Mouse (Mus musculus): ENCODE measurements around the gene Rsf1. TPM values are rescaled to one million over a fixed set of nuclear protein-coding genes. Genes with fewer than 3 reads are reported as not detected.

The Rsf1 gene
- polyA plus RNA-seq, 1 experiment from 2014 or later: 14.5 TPM

- WGBS: 33% methylated on average over 8 of the region's 8 CpGs
- DNase-seq (ENCODE audit: low spot score): peak; percentile 51
These were observed 1.2 kb upstream of the Rsf1 start for GRCm38 (mm10) chr7:97578361-97579066.

GRCm38 (mm10) chr7:97579976-97580842, 520 bp downstream of the Rsf1 start:
- peak; percentile 42 for ATAC-seq (replicated peaks; ENCODE audit: low FRiP score)
- Histone ChIP-seq H3K27me3 (replicated peaks; ENCODE audit: control insufficient read depth, insufficient read depth, low read length) (no peaks in the 10 kb centered on the region), H3K4me2 (peak overlapping the region; percentile 92), H3K36me3 (ENCODE audit: control insufficient read depth, insufficient read depth, low read length) (no peaks in the 10 kb centered on the region), H3K9me3 (ENCODE audit: control insufficient read depth, low read length) (peaks cover 3% of the 10 kb centered on the region; the same call in 1 of the 2 replicates), H3K4me1 (replicated peaks; ENCODE audit: control insufficient read depth, insufficient read depth, low read length) (no peaks in the 10 kb centered on the region), H3K27ac (ENCODE audit: low read depth, low read length) (peak overlapping the region; percentile 99), H3K4me3 (ENCODE audit: low read depth, low read length) (peak overlapping the region; percentile 99), H3K9ac (ENCODE audit: low read depth, low read length) (peak overlapping the region; percentile 99)
- WGBS: under 1% methylated on average over 63 of the region's 65 CpGs
- peak; percentile 80 for DNase-seq (ENCODE audit: low spot score)

More at GRCm38 (mm10) chr7:97578361-97579066, 1.2 kb upstream of the Rsf1 start:
- H3K4me1 ChIP-seq (replicated peaks; ENCODE audit: control insufficient read depth, insufficient read depth, low read length): no peaks in the 10 kb centered on the region
- H3K4me2 ChIP-seq: peak overlapping the region; percentile 92
- H3K27ac ChIP-seq (ENCODE audit: low read depth, low read length): no peak overlapping the region
- ATAC-seq (replicated peaks; ENCODE audit: low FRiP score): no peak
- H3K27me3 ChIP-seq (replicated peaks; ENCODE audit: control insufficient read depth, insufficient read depth, low read length): no peaks in the 10 kb centered on the region
- peaks cover 3% of the 10 kb centered on the region; the same call in 1 of the 2 replicates for H3K9me3 ChIP-seq (ENCODE audit: control insufficient read depth, low read length)
- no peaks in the 10 kb centered on the region for H3K36me3 ChIP-seq (ENCODE audit: control insufficient read depth, insufficient read depth, low read length)
- peak overlapping the region; percentile 99 for H3K9ac ChIP-seq (ENCODE audit: low read depth, low read length)
- H3K4me3 ChIP-seq (ENCODE audit: low read depth, low read length): peak overlapping the region; percentile 99

- DNase-seq (ENCODE audit: low spot score): no peak
- Histone ChIP-seq H3K9me3 (ENCODE audit: control insufficient read depth, low read length) (peaks cover 3% of the 10 kb centered on the region; the same call in 1 of the 2 replicates), H3K36me3 (ENCODE audit: control insufficient read depth, insufficient read depth, low read length) (no peaks in the 10 kb centered on the region), H3K9ac (ENCODE audit: low read depth, low read length) (peak overlapping the region; percentile 99), H3K27ac (ENCODE audit: low read depth, low read length) (peak overlapping the region; percentile 99), H3K4me1 (replicated peaks; ENCODE audit: control insufficient read depth, insufficient read depth, low read length) (no peaks in the 10 kb centered on the region), H3K27me3 (replicated peaks; ENCODE audit: control insufficient read depth, insufficient read depth, low read length) (no peaks in the 10 kb centered on the region), H3K4me3 (ENCODE audit: low read depth, low read length) (peak overlapping the region; percentile 99), H3K4me2 (peak overlapping the region; percentile 92)
- WGBS: 1% methylated on average over 11 of the region's 11 CpGs
- peak; percentile 67 for ATAC-seq (replicated peaks; ENCODE audit: low FRiP score)
These were observed 1.1 kb downstream of the Rsf1 start for GRCm38 (mm10) chr7:97580843-97581214.

GRCm38 (mm10) chr7:97588506-97588905, 8.8 kb downstream of the Rsf1 start:
- ATAC-seq (replicated peaks; ENCODE audit: low FRiP score) (no peak), DNase-seq (ENCODE audit: low spot score) (no peak)
- H3K9ac ChIP-seq (ENCODE audit: low read depth, low read length): no peak overlapping the region
- WGBS: 80% methylated on average over 5 of the region's 5 CpGs
- H3K9me3 ChIP-seq (ENCODE audit: control insufficient read depth, low read length): no peaks in the 10 kb centered on the region
- peaks cover 32% of the 10 kb centered on the region for H3K4me1 ChIP-seq (replicated peaks; ENCODE audit: control insufficient read depth, insufficient read depth, low read length)
- H3K27ac ChIP-seq (ENCODE audit: low read depth, low read length): no peak overlapping the region
- H3K36me3 ChIP-seq (ENCODE audit: control insufficient read depth, insufficient read depth, low read length): no peaks in the 10 kb centered on the region
- H3K4me3 ChIP-seq (ENCODE audit: low read depth, low read length): no peak overlapping the region
- no peaks in the 10 kb centered on the region for H3K27me3 ChIP-seq (replicated peaks; ENCODE audit: control insufficient read depth, insufficient read depth, low read length)
- H3K4me2 ChIP-seq: no peak overlapping the region

- H3K9ac ChIP-seq (ENCODE audit: low read depth, low read length): no peak overlapping the region
- H3K4me2 ChIP-seq: peak overlapping the region; percentile 41
- peaks cover 32% of the 10 kb centered on the region for H3K4me1 ChIP-seq (replicated peaks; ENCODE audit: control insufficient read depth, insufficient read depth, low read length)
- 18% methylated on average over 3 of the region's 3 CpGs for WGBS
- no peaks in the 10 kb centered on the region for H3K36me3 ChIP-seq (ENCODE audit: control insufficient read depth, insufficient read depth, low read length)
- no peaks in the 10 kb centered on the region for H3K9me3 ChIP-seq (ENCODE audit: control insufficient read depth, low read length)
- no peak overlapping the region for H3K4me3 ChIP-seq (ENCODE audit: low read depth, low read length)
- ATAC-seq (replicated peaks; ENCODE audit: low FRiP score): peak; percentile 83
- no peak overlapping the region for H3K27ac ChIP-seq (ENCODE audit: low read depth, low read length)
- no peaks in the 10 kb centered on the region for H3K27me3 ChIP-seq (replicated peaks; ENCODE audit: control insufficient read depth, insufficient read depth, low read length)
- no peak for DNase-seq (ENCODE audit: low spot score)
These were observed 10.8 kb downstream of the Rsf1 start for GRCm38 (mm10) chr7:97590488-97590887.

GRCm38 (mm10) chr7:97591336-97591735, 11.6 kb downstream of the Rsf1 start:
- Histone ChIP-seq H3K9ac (ENCODE audit: low read depth, low read length) (no peak overlapping the region), H3K27me3 (replicated peaks; ENCODE audit: control insufficient read depth, insufficient read depth, low read length) (no peaks in the 10 kb centered on the region), H3K36me3 (ENCODE audit: control insufficient read depth, insufficient read depth, low read length) (no peaks in the 10 kb centered on the region), H3K4me3 (ENCODE audit: low read depth, low read length) (no peak overlapping the region), H3K9me3 (ENCODE audit: control insufficient read depth, low read length) (no peaks in the 10 kb centered on the region), H3K27ac (ENCODE audit: low read depth, low read length) (peak overlapping the region; percentile 21; the same call in 1 of the 2 replicates), H3K4me2 (no peak overlapping the region), H3K4me1 (replicated peaks; ENCODE audit: control insufficient read depth, insufficient read depth, low read length) (peaks cover 32% of the 10 kb centered on the region)
- ATAC-seq (replicated peaks; ENCODE audit: low FRiP score): peak; percentile 39; the same call in 1 of the 2 replicates
- no peak for DNase-seq (ENCODE audit: low spot score)
- 56% methylated on average over 6 of the region's 6 CpGs for WGBS

GRCm38 (mm10) chr7:97592396-97592795, 12.7 kb downstream of the Rsf1 start:
- Histone ChIP-seq H3K27me3 (replicated peaks; ENCODE audit: control insufficient read depth, insufficient read depth, low read length) (no peaks in the 10 kb centered on the region), H3K4me3 (ENCODE audit: low read depth, low read length) (no peak overlapping the region), H3K9ac (ENCODE audit: low read depth, low read length) (no peak overlapping the region), H3K9me3 (ENCODE audit: control insufficient read depth, low read length) (no peaks in the 10 kb centered on the region), H3K27ac (ENCODE audit: low read depth, low read length) (no peak overlapping the region), H3K36me3 (ENCODE audit: control insufficient read depth, insufficient read depth, low read length) (no peaks in the 10 kb centered on the region), H3K4me2 (no peak overlapping the region), H3K4me1 (replicated peaks; ENCODE audit: control insufficient read depth, insufficient read depth, low read length) (peaks cover 32% of the 10 kb centered on the region)
- DNase-seq (ENCODE audit: low spot score) (no peak), ATAC-seq (replicated peaks; ENCODE audit: low FRiP score) (no peak)
- WGBS: 91% methylated on average over 4 of the region's 4 CpGs

- no peak overlapping the region for H3K27ac ChIP-seq (ENCODE audit: low read depth, low read length)
- DNase-seq (ENCODE audit: low spot score) (no peak), ATAC-seq (replicated peaks; ENCODE audit: low FRiP score) (no peak)
- peaks cover 32% of the 10 kb centered on the region for H3K4me1 ChIP-seq (replicated peaks; ENCODE audit: control insufficient read depth, insufficient read depth, low read length)
- H3K4me3 ChIP-seq (ENCODE audit: low read depth, low read length): no peak overlapping the region
- H3K27me3 ChIP-seq (replicated peaks; ENCODE audit: control insufficient read depth, insufficient read depth, low read length): no peaks in the 10 kb centered on the region
- H3K9me3 ChIP-seq (ENCODE audit: control insufficient read depth, low read length): no peaks in the 10 kb centered on the region
- no peaks in the 10 kb centered on the region for H3K36me3 ChIP-seq (ENCODE audit: control insufficient read depth, insufficient read depth, low read length)
- no peak overlapping the region for H3K4me2 ChIP-seq
- H3K9ac ChIP-seq (ENCODE audit: low read depth, low read length): no peak overlapping the region
- WGBS: 69% methylated on average over 2 of the region's 2 CpGs
These were observed 13.8 kb downstream of the Rsf1 start for GRCm38 (mm10) chr7:97593535-97593934.

Measured in liver, embryonic 11.5 days (tissue).